Mouse (Mus musculus): ENCODE results near the gene Nf2. TPM values are rescaled to one million over a fixed set of nuclear protein-coding genes. Genes with fewer than 3 reads are reported as not detected.

Nf2 gene
- total RNA-seq, 1 experiment from 2014 or later, result 80.7 TPM

- no peak for ATAC-seq (replicated peaks in 1 of 2; ENCODE audit: insufficient read depth in 1 of 2, low FRiP score in 2 of 2, low TSS enrichment in 1 of 2, low read depth in 1 of 2, poor library complexity in 2 of 2, severe bottlenecking in 2 of 2)
Measured at GRCm38 (mm10) chr11:4763631-4764030, 85.7 kb downstream of the Nf2 start.

- ATAC-seq (replicated peaks in 1 of 2; ENCODE audit: insufficient read depth in 1 of 2, low FRiP score in 2 of 2, low TSS enrichment in 1 of 2, low read depth in 1 of 2, poor library complexity in 2 of 2, severe bottlenecking in 2 of 2), result no peak
Measured at GRCm38 (mm10) chr11:4762511-4762910, 86.8 kb downstream of the Nf2 start.

- no peak for ATAC-seq (replicated peaks in 1 of 2; ENCODE audit: insufficient read depth in 1 of 2, low FRiP score in 2 of 2, low TSS enrichment in 1 of 2, low read depth in 1 of 2, poor library complexity in 2 of 2, severe bottlenecking in 2 of 2)
Measured at GRCm38 (mm10) chr11:4761991-4762390, 87.3 kb downstream of the Nf2 start.

- no peak for ATAC-seq (replicated peaks in 1 of 2; ENCODE audit: insufficient read depth in 1 of 2, low FRiP score in 2 of 2, low TSS enrichment in 1 of 2, low read depth in 1 of 2, poor library complexity in 2 of 2, severe bottlenecking in 2 of 2)
Measured at GRCm38 (mm10) chr11:4760438-4760837, 88.9 kb downstream of the Nf2 start.

GRCm38 (mm10) chr11:4757789-4758158 is 91.6 kb downstream of the Nf2 start:
- no peak for ATAC-seq (replicated peaks in 1 of 2; ENCODE audit: insufficient read depth in 1 of 2, low FRiP score in 2 of 2, low TSS enrichment in 1 of 2, low read depth in 1 of 2, poor library complexity in 2 of 2, severe bottlenecking in 2 of 2)

- no peak for ATAC-seq (replicated peaks in 1 of 2; ENCODE audit: insufficient read depth in 1 of 2, low FRiP score in 2 of 2, low TSS enrichment in 1 of 2, low read depth in 1 of 2, poor library complexity in 2 of 2, severe bottlenecking in 2 of 2)
Measured at GRCm38 (mm10) chr11:4756984-4757788, 92.2 kb downstream of the Nf2 start.

- no peak for ATAC-seq (replicated peaks in 1 of 2; ENCODE audit: insufficient read depth in 1 of 2, low FRiP score in 2 of 2, low TSS enrichment in 1 of 2, low read depth in 1 of 2, poor library complexity in 2 of 2, severe bottlenecking in 2 of 2)
Measured at GRCm38 (mm10) chr11:4756460-4756859, 92.9 kb downstream of the Nf2 start.

- no peak for ATAC-seq (replicated peaks in 1 of 2; ENCODE audit: insufficient read depth in 1 of 2, low FRiP score in 2 of 2, low TSS enrichment in 1 of 2, low read depth in 1 of 2, poor library complexity in 2 of 2, severe bottlenecking in 2 of 2)
Measured at GRCm38 (mm10) chr11:4754867-4755266, 94.5 kb downstream of the Nf2 start.

GRCm38 (mm10) chr11:4754036-4754435 is 95.3 kb downstream of the Nf2 start:
- no peak for ATAC-seq (replicated peaks in 1 of 2; ENCODE audit: insufficient read depth in 1 of 2, low FRiP score in 2 of 2, low TSS enrichment in 1 of 2, low read depth in 1 of 2, poor library complexity in 2 of 2, severe bottlenecking in 2 of 2)

- ATAC-seq (replicated peaks in 1 of 2; ENCODE audit: insufficient read depth in 1 of 2, low FRiP score in 2 of 2, low TSS enrichment in 1 of 2, low read depth in 1 of 2, poor library complexity in 2 of 2, severe bottlenecking in 2 of 2), result no peak
Measured at GRCm38 (mm10) chr11:4752836-4753235, 96.5 kb downstream of the Nf2 start.

- peak; percentile 85 to 88 for ATAC-seq (replicated peaks in 1 of 2; ENCODE audit: insufficient read depth in 1 of 2, low FRiP score in 2 of 2, low TSS enrichment in 1 of 2, low read depth in 1 of 2, poor library complexity in 2 of 2, severe bottlenecking in 2 of 2)
Measured at GRCm38 (mm10) chr11:4750263-4750662, 99.1 kb downstream of the Nf2 start.

GRCm38 (mm10) chr11:4747285-4747684 is 102.1 kb downstream of the Nf2 start:
- no peak for ATAC-seq (replicated peaks in 1 of 2; ENCODE audit: insufficient read depth in 1 of 2, low FRiP score in 2 of 2, low TSS enrichment in 1 of 2, low read depth in 1 of 2, poor library complexity in 2 of 2, severe bottlenecking in 2 of 2)

- ATAC-seq (replicated peaks in 1 of 2; ENCODE audit: insufficient read depth in 1 of 2, low FRiP score in 2 of 2, low TSS enrichment in 1 of 2, low read depth in 1 of 2, poor library complexity in 2 of 2, severe bottlenecking in 2 of 2), result no peak
Measured at GRCm38 (mm10) chr11:4746733-4747132, 102.6 kb downstream of the Nf2 start, which contains the start of gene Cabp7. Cabp7 (minus strand) TSS chr11:4746778.

GRCm38 (mm10) chr11:4745969-4746368 is 103.4 kb downstream of the Nf2 start:
- no peak for ATAC-seq (replicated peaks in 1 of 2; ENCODE audit: insufficient read depth in 1 of 2, low FRiP score in 2 of 2, low TSS enrichment in 1 of 2, low read depth in 1 of 2, poor library complexity in 2 of 2, severe bottlenecking in 2 of 2)

- ATAC-seq (replicated peaks in 1 of 2; ENCODE audit: insufficient read depth in 1 of 2, low FRiP score in 2 of 2, low TSS enrichment in 1 of 2, low read depth in 1 of 2, poor library complexity in 2 of 2, severe bottlenecking in 2 of 2), result no peak
Measured at GRCm38 (mm10) chr11:4744691-4745090, 104.6 kb downstream of the Nf2 start.

- ATAC-seq (replicated peaks in 1 of 2; ENCODE audit: insufficient read depth in 1 of 2, low FRiP score in 2 of 2, low TSS enrichment in 1 of 2, low read depth in 1 of 2, poor library complexity in 2 of 2, severe bottlenecking in 2 of 2), result no peak
Measured at GRCm38 (mm10) chr11:4740785-4741184, 108.6 kb downstream of the Nf2 start.

GRCm38 (mm10) chr11:4738719-4739118 is 110.6 kb downstream of the Nf2 start:
- ATAC-seq (replicated peaks in 1 of 2; ENCODE audit: insufficient read depth in 1 of 2, low FRiP score in 2 of 2, low TSS enrichment in 1 of 2, low read depth in 1 of 2, poor library complexity in 2 of 2, severe bottlenecking in 2 of 2), result no peak

- no peak for ATAC-seq (replicated peaks in 1 of 2; ENCODE audit: insufficient read depth in 1 of 2, low FRiP score in 2 of 2, low TSS enrichment in 1 of 2, low read depth in 1 of 2, poor library complexity in 2 of 2, severe bottlenecking in 2 of 2)
Measured at GRCm38 (mm10) chr11:4737682-4738081, 111.7 kb downstream of the Nf2 start.

- no peak for ATAC-seq (replicated peaks in 1 of 2; ENCODE audit: insufficient read depth in 1 of 2, low FRiP score in 2 of 2, low TSS enrichment in 1 of 2, low read depth in 1 of 2, poor library complexity in 2 of 2, severe bottlenecking in 2 of 2)
Measured at GRCm38 (mm10) chr11:4736355-4736754, 113.0 kb downstream of the Nf2 start.
